28 mouse cellular contexts compared by ENCODE assay signal in the genomic region with DNA sequence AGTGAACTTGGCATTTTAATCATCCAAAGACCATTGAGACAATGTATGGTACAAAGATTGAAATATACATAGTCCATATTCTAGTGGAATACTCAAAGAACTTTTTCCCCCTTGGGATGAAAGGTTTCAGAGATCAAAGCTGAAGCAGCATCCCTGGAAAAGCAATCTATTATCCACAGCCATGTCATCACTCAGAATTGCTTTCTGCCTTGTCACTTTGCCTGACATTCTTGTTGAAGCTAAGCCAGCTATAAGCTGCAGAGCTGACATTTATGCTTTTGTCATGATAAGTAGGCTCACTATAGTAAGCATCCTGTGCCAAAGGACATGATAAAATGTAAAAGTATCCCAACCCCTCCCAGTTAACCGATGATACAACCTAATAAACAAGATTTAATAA.
DNase-seq lines count a peak whose midpoint lies in the region; ATAC-seq and TF ChIP-seq lines count a peak whose summit lies in the region.
"Had no signal": no experiment of that assay in that cellular context is flagged by ENCODE, and none has a peak within 500 bp of the region (broad histone marks: within the 10 kb centered on the region; RNA-seq: fewer than 3 reads in every experiment).

No protein-coding gene starts in this region.

- H3K9ac ChIP-seq in midbrain, embryonic 13.5 days (replicated peaks) = no peak overlapping the region
- no peak overlapping the region for H3K9ac ChIP-seq in midbrain, embryonic 15.5 days
- H3K9ac ChIP-seq in midbrain, embryonic 16.5 days (ENCODE audit: low read depth, low read length) = no peak overlapping the region
- no peak overlapping the region for H3K9ac ChIP-seq in midbrain, postnatal 0 days (replicated peaks; ENCODE audit: low read length, poor library complexity, severe bottlenecking)
- H3K9ac ChIP-seq: embryonic facial prominence, embryonic 13.5 days; embryonic facial prominence, embryonic 15.5 days; forebrain, embryonic 13.5 days had no signal

- TF ChIP-seq POLR2A in brain, embryonic 14.5 days (IDR thresholded peaks at IDR 0.05; ENCODE audit: borderline replicate concordance, extremely low read depth, insufficient read depth, insufficient read length, poor library complexity, severe bottlenecking) = no peak

- DNase-seq in embryo, embryonic 11 days = peak; percentile 1
- DNase-seq in embryo, embryonic 10.5 days (ENCODE audit: low spot score) = no peak
- DNase-seq in midbrain, postnatal 0 days (ENCODE audit: low spot score) = no peak
- DNase-seq in brain, embryonic 14.5 days (ENCODE audit: low read depth) = peak; percentile 62
- DNase-seq: adrenal gland, adult 8-10 months; adrenal gland, postnatal 14 days; adrenal gland, postnatal 36 days; B cell, adult 2 months; cerebellum, adult 11 months; cerebellum, adult 18-20 months; cerebellum, adult 8-10 months; cerebellum, adult 9-11 months; cerebellum, postnatal 14 days; cerebellum, postnatal 36 days had no signal

- no peaks in the 10 kb centered on the region for H3K36me3 ChIP-seq in midbrain, embryonic 13.5 days
- no peaks in the 10 kb centered on the region for H3K36me3 ChIP-seq in midbrain, embryonic 15.5 days (replicated peaks)
- H3K36me3 ChIP-seq in midbrain, embryonic 16.5 days (ENCODE audit: control insufficient read depth, insufficient read depth, low read length) = no peaks in the 10 kb centered on the region
- H3K36me3 ChIP-seq in midbrain, postnatal 0 days (ENCODE audit: insufficient read depth, low read length) = no peaks in the 10 kb centered on the region
- H3K36me3 ChIP-seq: embryonic facial prominence, embryonic 13.5 days; embryonic facial prominence, embryonic 15.5 days; forebrain, embryonic 10.5 days; G1E had no signal

- 61% methylated on average over 1 of the region's 1 CpGs for WGBS in midbrain, embryonic 13.5 days
- 58% methylated on average over 1 of the region's 1 CpGs for WGBS in midbrain, embryonic 15.5 days
- 62% methylated on average over 1 of the region's 1 CpGs for WGBS in midbrain, embryonic 16.5 days
- WGBS in midbrain, postnatal 0 days = 41% methylated on average over 1 of the region's 1 CpGs

- H3K4me3 ChIP-seq in midbrain, embryonic 13.5 days (replicated peaks) = no peak overlapping the region
- no peak overlapping the region for H3K4me3 ChIP-seq in midbrain, embryonic 15.5 days
- no peak overlapping the region for H3K4me3 ChIP-seq in midbrain, embryonic 16.5 days (ENCODE audit: low read depth, low read length)
- no peak overlapping the region for H3K4me3 ChIP-seq in midbrain, postnatal 0 days (ENCODE audit: low read depth, low read length)
- H3K4me3 ChIP-seq: embryonic facial prominence, embryonic 13.5 days; embryonic facial prominence, embryonic 15.5 days; erythroblast, embryonic 14.5 days; forebrain, embryonic 10.5 days; forebrain, embryonic 13.5 days had no signal

- no peaks in the 10 kb centered on the region for H3K9me3 ChIP-seq in midbrain, embryonic 13.5 days
- H3K9me3 ChIP-seq in midbrain, embryonic 15.5 days = no peaks in the 10 kb centered on the region
- H3K9me3 ChIP-seq in midbrain, embryonic 16.5 days (replicated peaks; ENCODE audit: control insufficient read depth, low read length, poor library complexity, severe bottlenecking) = no peaks in the 10 kb centered on the region
- H3K9me3 ChIP-seq in midbrain, postnatal 0 days (ENCODE audit: low read length) = no peaks in the 10 kb centered on the region
- H3K9me3 ChIP-seq: embryonic facial prominence, embryonic 13.5 days; embryonic facial prominence, embryonic 15.5 days; forebrain, embryonic 10.5 days; forebrain, embryonic 13.5 days had no signal

- no peaks in the 10 kb centered on the region for H3K27me3 ChIP-seq in midbrain, embryonic 13.5 days
- no peaks in the 10 kb centered on the region for H3K27me3 ChIP-seq in midbrain, embryonic 15.5 days (replicated peaks)
- no peaks in the 10 kb centered on the region for H3K27me3 ChIP-seq in midbrain, embryonic 16.5 days (ENCODE audit: control insufficient read depth, insufficient read depth, low read depth, low read length)
- H3K27me3 ChIP-seq in midbrain, postnatal 0 days (ENCODE audit: insufficient read depth, low read length) = no peaks in the 10 kb centered on the region
- H3K27me3 ChIP-seq: CH12.LX; embryonic facial prominence, embryonic 13.5 days; embryonic facial prominence, embryonic 15.5 days; forebrain, embryonic 13.5 days; Patski had no signal

- no peak overlapping the region for H3K4me2 ChIP-seq in midbrain, embryonic 13.5 days (replicated peaks)
- H3K4me2 ChIP-seq in midbrain, embryonic 15.5 days = no peak overlapping the region
- no peak overlapping the region for H3K4me2 ChIP-seq in midbrain, embryonic 16.5 days (ENCODE audit: low read length)
- H3K4me2 ChIP-seq in midbrain, postnatal 0 days (ENCODE audit: low read depth, low read length, poor library complexity, severe bottlenecking) = no peak overlapping the region
- H3K4me2 ChIP-seq: embryonic facial prominence, embryonic 13.5 days; embryonic facial prominence, embryonic 15.5 days; forebrain, embryonic 13.5 days had no signal

- no peaks in the 10 kb centered on the region for H3K4me1 ChIP-seq in midbrain, embryonic 13.5 days (replicated peaks)
- no peaks in the 10 kb centered on the region for H3K4me1 ChIP-seq in midbrain, embryonic 15.5 days
- no peaks in the 10 kb centered on the region for H3K4me1 ChIP-seq in midbrain, embryonic 16.5 days (ENCODE audit: control insufficient read depth, insufficient read depth, low read length)
- no peaks in the 10 kb centered on the region for H3K4me1 ChIP-seq in midbrain, postnatal 0 days (ENCODE audit: insufficient read depth, low read length)
- H3K4me1 ChIP-seq: embryonic facial prominence, embryonic 13.5 days; embryonic facial prominence, embryonic 15.5 days; forebrain, embryonic 10.5 days; forebrain, embryonic 13.5 days had no signal

- TF ChIP-seq CTCF in midbrain, postnatal 0 days (IDR thresholded peaks at IDR 0.05) = no peak
- TF ChIP-seq CTCF in brain, embryonic 14.5 days (IDR thresholded peaks at IDR 0.05; ENCODE audit: borderline replicate concordance, extremely low read depth, insufficient read depth, insufficient read length) = no peak

- ATAC-seq in midbrain, embryonic 13.5 days = peak; percentile 43; the same call in 1 of the 2 replicates
- ATAC-seq in midbrain, embryonic 15.5 days (replicated peaks) = no peak
- ATAC-seq in midbrain, embryonic 16.5 days = 0 out of 2 replicates have a peak, but pooled peaks have one; percentile 8
- no peak for ATAC-seq in midbrain, postnatal 0 days (ENCODE audit: low FRiP score)
- ATAC-seq: activated CD4-positive, CD25-positive, alpha-beta regulatory T cell, adult 4 months; CD4-positive, CD25-positive, alpha-beta regulatory T cell, adult 4 months; forebrain, embryonic 13.5 days; forebrain, embryonic 16.5 days; Patski had no signal

- no peak overlapping the region for H3K27ac ChIP-seq in midbrain, embryonic 13.5 days
- H3K27ac ChIP-seq in midbrain, embryonic 15.5 days = no peak overlapping the region
- H3K27ac ChIP-seq in midbrain, embryonic 16.5 days (ENCODE audit: low read length) = no peak overlapping the region
- no peak overlapping the region for H3K27ac ChIP-seq in midbrain, postnatal 0 days (ENCODE audit: low read depth, low read length)
- H3K27ac ChIP-seq: embryonic facial prominence, embryonic 13.5 days; embryonic facial prominence, embryonic 15.5 days; forebrain, embryonic 10.5 days; forebrain, embryonic 13.5 days had no signal

Comparison
In these comparisons a context has a peak if more than half of its experiments do, and no peak if none do; other contexts are left out.
1. DNase-seq: peak in embryo, embryonic 11 days (single experiment) and brain, embryonic 14.5 days (single experiment); none in embryo, embryonic 10.5 days (single experiment) and midbrain, postnatal 0 days (single experiment).
2. ATAC-seq: peak in midbrain, embryonic 13.5 days (single experiment) and midbrain, embryonic 16.5 days (single experiment); none in midbrain, embryonic 15.5 days (single experiment) and midbrain, postnatal 0 days (single experiment).